Mouse (Mus musculus) cerebellum, adult 18-20 months (tissue): ENCODE measurements around the gene Gabra3.

Experiments
- DNase-seq, 2 experiments: peaks; one replicate each; pipeline ENCODE4 v3.0.0; 2021

The Gabra3 gene

GRCm38 (mm10) chrX:72656230-72656898 is at the start of gene Gabra3:
Gene Gabra3 (minus strand): TSS chrX:72656848.
- DNase-seq, result no peak

GRCm38 (mm10) chrX:72655789-72656188 is 859 bp downstream of the Gabra3 start:
- DNase-seq, result no peak

GRCm38 (mm10) chrX:72655381-72655780 is 1.3 kb downstream of the Gabra3 start:
- no peak for DNase-seq

- DNase-seq, result no peak
Measured at GRCm38 (mm10) chrX:72650688-72651087, 6.0 kb downstream of the Gabra3 start.

- no peak for DNase-seq
Measured at GRCm38 (mm10) chrX:72644691-72645090, 12.0 kb downstream of the Gabra3 start.

GRCm38 (mm10) chrX:72497284-72497683 is 159.4 kb downstream of the Gabra3 start:
- no peak for DNase-seq

- DNase-seq, result no peak
Measured at GRCm38 (mm10) chrX:72489806-72490205, 166.8 kb downstream of the Gabra3 start.

- no peak for DNase-seq
Measured at GRCm38 (mm10) chrX:72386758-72387157, 269.9 kb downstream of the Gabra3 start, which contains the start of gene Magea10. Gene Magea10 (minus strand): TSS chrX:72386858.
